Mouse (Mus musculus): Measurements from ENCODE around the gene Rnf10. TPM values are rescaled to one million over a fixed set of nuclear protein-coding genes. Genes with fewer than 3 reads are reported as not detected.

Gene Rnf10
- total RNA-seq, 1 experiment = 134 TPM

DNA sequence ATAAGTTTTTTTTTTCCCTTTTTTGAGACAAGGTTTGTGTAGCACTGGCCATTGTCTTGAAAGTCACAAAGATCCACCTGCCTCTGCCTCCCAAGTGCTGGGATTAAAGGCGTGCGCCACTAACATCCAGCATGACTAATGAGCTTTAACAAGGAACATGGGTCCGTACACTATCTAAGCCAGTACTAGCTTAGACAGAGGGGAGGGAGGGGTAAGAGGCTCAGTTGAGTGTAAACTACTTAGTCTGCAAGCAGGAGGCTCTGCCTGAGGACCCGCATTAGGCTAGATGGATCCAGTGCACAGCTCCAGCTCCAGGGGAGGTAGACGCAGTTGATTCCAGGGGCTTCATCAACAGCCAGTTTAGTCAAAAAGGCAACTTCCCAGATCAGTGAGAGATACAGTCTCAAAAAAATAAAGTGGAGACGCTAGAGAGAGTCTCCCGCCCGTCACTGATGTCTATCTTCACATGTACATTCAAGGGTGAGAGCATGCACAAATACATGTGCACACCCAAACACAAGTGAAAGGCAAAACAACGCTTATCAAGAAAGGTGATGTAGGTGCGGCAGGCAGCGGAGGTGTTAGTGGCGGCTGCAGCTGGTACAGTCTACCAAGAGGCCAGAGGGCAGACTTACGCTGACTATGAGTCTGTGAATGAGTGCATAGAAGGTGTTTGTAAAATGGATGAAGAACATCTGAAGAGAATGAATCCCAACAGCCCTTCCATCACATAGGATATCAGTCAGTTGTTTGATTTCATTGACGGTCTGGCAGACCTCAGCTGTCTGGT is 10.0 kb downstream of the Rnf10 start:
- TF ChIP-seq ZNF384 (IDR thresholded peaks at IDR 0.05; ENCODE audit: low read depth, low read length) (no peak), ZC3H11A (IDR thresholded peaks at IDR 0.05; ENCODE audit: borderline replicate concordance, low read depth, low read length) (no peak), CHD2 (IDR thresholded peaks at IDR 0.05; ENCODE audit: low read depth, low read length) (no peak), MAFK (IDR thresholded peaks at IDR 0.05; ENCODE audit: insufficient read depth, low read depth, low read length) (no peak), HCFC1 (IDR thresholded peaks at IDR 0.05; ENCODE audit: borderline replicate concordance, insufficient read depth, low read length) (no peak)
- H3K36me3 ChIP-seq (ENCODE audit: control insufficient read depth, insufficient read depth, low read length, poor library complexity, severe bottlenecking) = peaks cover 38% of the 10 kb centered on the region
- no peaks in the 10 kb centered on the region for H3K9me3 ChIP-seq (ENCODE audit: control insufficient read depth, insufficient read depth, low read depth, low read length)
- H3K4me3 ChIP-seq (ENCODE audit: insufficient read depth in 1 of 2, low read depth in 1 of 2, low read length in 2 of 2, poor library complexity in 1 of 2, severe bottlenecking in 1 of 2) = no peak overlapping the region
- in situ Hi-C loops (cut with MboI; ENCODE audit: low sequenced_read_pairs in 2 of 2, unreplicated experiment in 2 of 2) = no loop called here
- H3K27ac ChIP-seq (ENCODE audit: insufficient read depth, low read depth, low read length, poor library complexity, severe bottlenecking) = no peak overlapping the region
- no peak for DNase-seq (ENCODE audit: low read depth, low spot score)
- no peak overlapping the region for H3K9ac ChIP-seq (ENCODE audit: insufficient read depth, low read depth, low read length, poor library complexity, severe bottlenecking)
- H3K4me1 ChIP-seq (ENCODE audit: control insufficient read depth in 2 of 2, insufficient read depth in 2 of 2, low read length in 2 of 2, poor library complexity in 1 of 2) = peaks cover 0 to 9% of the 10 kb centered on the region in 2 experiments; a peak in 2 of 4 replicates

DNA sequence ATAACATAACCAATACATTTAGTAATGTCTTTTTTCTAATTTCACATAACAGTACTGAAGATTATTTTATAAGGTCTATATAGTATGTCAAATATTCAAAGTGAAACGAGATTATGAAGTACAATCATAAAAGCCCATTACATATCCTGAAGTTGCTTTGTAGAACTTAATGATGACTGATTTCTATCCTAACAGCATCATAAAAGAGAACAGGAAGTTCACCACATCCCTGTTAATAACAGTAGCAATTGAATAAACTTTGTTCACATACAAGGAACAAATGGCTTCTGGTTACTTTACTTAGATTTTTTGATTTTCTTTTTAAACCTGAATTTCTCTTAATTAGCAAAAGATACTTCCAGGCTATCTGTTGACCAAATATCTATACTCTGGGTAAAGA is 10.8 kb downstream of the Rnf10 start:
- in situ Hi-C loops (cut with MboI; ENCODE audit: low sequenced_read_pairs in 2 of 2, unreplicated experiment in 2 of 2) = no loop called here
- Histone ChIP-seq H3K36me3 (ENCODE audit: control insufficient read depth, insufficient read depth, low read length, poor library complexity, severe bottlenecking) (peaks cover 45% of the 10 kb centered on the region), H3K4me1 (ENCODE audit: control insufficient read depth in 2 of 2, insufficient read depth in 2 of 2, low read length in 2 of 2, poor library complexity in 1 of 2) (peaks cover 0 to 9% of the 10 kb centered on the region in 2 experiments; a peak in 2 of 4 replicates), H3K27ac (ENCODE audit: insufficient read depth, low read depth, low read length, poor library complexity, severe bottlenecking) (no peak overlapping the region), H3K9ac (ENCODE audit: insufficient read depth, low read depth, low read length, poor library complexity, severe bottlenecking) (no peak overlapping the region), H3K4me3 (ENCODE audit: insufficient read depth in 1 of 2, low read depth in 1 of 2, low read length in 2 of 2, poor library complexity in 1 of 2, severe bottlenecking in 1 of 2) (no peak overlapping the region), H3K9me3 (ENCODE audit: control insufficient read depth, insufficient read depth, low read depth, low read length) (no peaks in the 10 kb centered on the region)
- DNase-seq (ENCODE audit: low read depth, low spot score) = no peak
- no peak for TF ChIP-seq CHD2 (IDR thresholded peaks at IDR 0.05; ENCODE audit: low read depth, low read length)
- no peak for TF ChIP-seq MAFK (IDR thresholded peaks at IDR 0.05; ENCODE audit: insufficient read depth, low read depth, low read length)
- TF ChIP-seq HCFC1 (IDR thresholded peaks at IDR 0.05; ENCODE audit: borderline replicate concordance, insufficient read depth, low read length) = no peak
- no peak for TF ChIP-seq ZC3H11A (IDR thresholded peaks at IDR 0.05; ENCODE audit: borderline replicate concordance, low read depth, low read length)
- no peak for TF ChIP-seq ZNF384 (IDR thresholded peaks at IDR 0.05; ENCODE audit: low read depth, low read length)

DNA sequence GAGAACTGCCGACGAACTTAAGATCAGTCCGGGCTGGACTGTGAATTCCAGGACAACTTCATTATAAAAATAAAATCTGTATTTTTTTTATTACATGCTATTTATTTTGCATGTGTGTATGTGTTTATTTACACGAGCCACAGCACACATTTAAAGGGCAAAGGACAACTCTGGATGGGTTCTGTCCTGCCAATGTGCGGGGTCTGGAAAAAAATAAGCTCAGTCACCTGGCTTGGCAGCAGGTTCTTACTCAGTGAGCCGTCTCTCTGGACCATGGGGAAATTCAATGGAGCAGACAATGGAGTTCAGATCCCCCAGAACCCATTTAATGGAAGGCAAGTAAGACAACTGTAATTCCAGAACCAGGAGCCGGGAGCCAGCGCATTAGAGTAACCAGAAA is 11.6 kb downstream of the Rnf10 start:
- no peak for TF ChIP-seq HCFC1 (IDR thresholded peaks at IDR 0.05; ENCODE audit: borderline replicate concordance, insufficient read depth, low read length)
- no peak for TF ChIP-seq CHD2 (IDR thresholded peaks at IDR 0.05; ENCODE audit: low read depth, low read length)
- no peak for TF ChIP-seq MAFK (IDR thresholded peaks at IDR 0.05; ENCODE audit: insufficient read depth, low read depth, low read length)
- TF ChIP-seq ZNF384 (IDR thresholded peaks at IDR 0.05; ENCODE audit: low read depth, low read length) = no peak
- TF ChIP-seq ZC3H11A (IDR thresholded peaks at IDR 0.05; ENCODE audit: borderline replicate concordance, low read depth, low read length) = no peak
- H3K9me3 ChIP-seq (ENCODE audit: control insufficient read depth, insufficient read depth, low read depth, low read length) = no peaks in the 10 kb centered on the region
- H3K27ac ChIP-seq (ENCODE audit: insufficient read depth, low read depth, low read length, poor library complexity, severe bottlenecking) = no peak overlapping the region
- DNase-seq (ENCODE audit: low read depth, low spot score) = no peak
- peaks cover 49% of the 10 kb centered on the region for H3K36me3 ChIP-seq (ENCODE audit: control insufficient read depth, insufficient read depth, low read length, poor library complexity, severe bottlenecking)
- H3K9ac ChIP-seq (ENCODE audit: insufficient read depth, low read depth, low read length, poor library complexity, severe bottlenecking) = no peak overlapping the region
- no peak overlapping the region for H3K4me3 ChIP-seq (ENCODE audit: insufficient read depth in 1 of 2, low read depth in 1 of 2, low read length in 2 of 2, poor library complexity in 1 of 2, severe bottlenecking in 1 of 2)
- peaks cover 0 to 7% of the 10 kb centered on the region in 2 experiments; a peak in 2 of 4 replicates for H3K4me1 ChIP-seq (ENCODE audit: control insufficient read depth in 2 of 2, insufficient read depth in 2 of 2, low read length in 2 of 2, poor library complexity in 1 of 2)
- in situ Hi-C loops (cut with MboI; ENCODE audit: low sequenced_read_pairs in 2 of 2, unreplicated experiment in 2 of 2) = no loop called here

DNA sequence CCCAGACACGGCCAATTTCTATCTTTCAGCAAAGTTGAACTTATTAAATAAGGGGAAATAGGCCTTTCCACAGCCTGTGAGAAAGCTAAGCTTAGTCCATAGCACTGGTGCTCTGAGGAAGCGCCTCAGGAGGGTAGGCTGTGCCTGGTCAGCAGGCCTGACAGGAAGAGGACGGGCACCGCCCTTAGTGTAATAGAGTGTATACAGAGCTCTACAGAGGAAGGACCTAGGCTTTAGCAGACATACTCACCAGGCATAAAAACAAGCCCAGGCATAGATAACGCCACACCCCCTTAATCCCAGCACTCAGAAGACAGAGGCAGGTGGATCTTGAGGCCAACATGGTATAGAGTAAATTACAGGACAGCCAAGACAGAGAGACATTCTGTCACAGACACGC is 12.3 kb downstream of the Rnf10 start:
- H3K27ac ChIP-seq (ENCODE audit: insufficient read depth, low read depth, low read length, poor library complexity, severe bottlenecking) = no peak overlapping the region
- no peak overlapping the region for H3K4me3 ChIP-seq (ENCODE audit: insufficient read depth in 1 of 2, low read depth in 1 of 2, low read length in 2 of 2, poor library complexity in 1 of 2, severe bottlenecking in 1 of 2)
- DNase-seq (ENCODE audit: low read depth, low spot score) = no peak
- H3K9me3 ChIP-seq (ENCODE audit: control insufficient read depth, insufficient read depth, low read depth, low read length) = no peaks in the 10 kb centered on the region
- in situ Hi-C loops (cut with MboI; ENCODE audit: low sequenced_read_pairs in 2 of 2, unreplicated experiment in 2 of 2) = no loop called here
- peaks cover 51% of the 10 kb centered on the region for H3K36me3 ChIP-seq (ENCODE audit: control insufficient read depth, insufficient read depth, low read length, poor library complexity, severe bottlenecking)
- H3K4me1 ChIP-seq (ENCODE audit: control insufficient read depth in 2 of 2, insufficient read depth in 2 of 2, low read length in 2 of 2, poor library complexity in 1 of 2) = peaks cover 0 to 7% of the 10 kb centered on the region in 2 experiments; a peak in 2 of 4 replicates
- H3K9ac ChIP-seq (ENCODE audit: insufficient read depth, low read depth, low read length, poor library complexity, severe bottlenecking) = no peak overlapping the region
- TF ChIP-seq ZNF384 (IDR thresholded peaks at IDR 0.05; ENCODE audit: low read depth, low read length) (no peak), MAFK (IDR thresholded peaks at IDR 0.05; ENCODE audit: insufficient read depth, low read depth, low read length) (no peak), HCFC1 (IDR thresholded peaks at IDR 0.05; ENCODE audit: borderline replicate concordance, insufficient read depth, low read length) (no peak), CHD2 (IDR thresholded peaks at IDR 0.05; ENCODE audit: low read depth, low read length) (no peak), ZC3H11A (IDR thresholded peaks at IDR 0.05; ENCODE audit: borderline replicate concordance, low read depth, low read length) (no peak)
